Mouse (Mus musculus) 3134 (cell line): ENCODE results near the gene Ano9.
A peak's percentile ranks its signal among the peaks of the same experiment; 100 is the strongest.

ENCODE experiments used
- DNase-seq: peaks from one replicate; pipeline ENCODE4 v3.0.0-alpha.2; 2011; ENCODE audit warnings: low spot score; ENCODE audit not compliant: insufficient read length; ENCODE audit errors: extremely low read depth

The Ano9 gene

GRCm38 (mm10) chr7:141117636-141118035 lies at the start of gene Ano9:
Ano9 (minus strand) TSS chr7:141117806.
- no peak for DNase-seq

GRCm38 (mm10) chr7:141164850-141165249 lies 47.2 kb upstream of the Ano9 start:
- DNase-seq = peak; percentile 79

- no peak for DNase-seq
Measured at GRCm38 (mm10) chr7:141164397-141164796, 46.8 kb upstream of the Ano9 start.

- no peak for DNase-seq
Measured at GRCm38 (mm10) chr7:141155362-141155761, 37.8 kb upstream of the Ano9 start.

DNA sequence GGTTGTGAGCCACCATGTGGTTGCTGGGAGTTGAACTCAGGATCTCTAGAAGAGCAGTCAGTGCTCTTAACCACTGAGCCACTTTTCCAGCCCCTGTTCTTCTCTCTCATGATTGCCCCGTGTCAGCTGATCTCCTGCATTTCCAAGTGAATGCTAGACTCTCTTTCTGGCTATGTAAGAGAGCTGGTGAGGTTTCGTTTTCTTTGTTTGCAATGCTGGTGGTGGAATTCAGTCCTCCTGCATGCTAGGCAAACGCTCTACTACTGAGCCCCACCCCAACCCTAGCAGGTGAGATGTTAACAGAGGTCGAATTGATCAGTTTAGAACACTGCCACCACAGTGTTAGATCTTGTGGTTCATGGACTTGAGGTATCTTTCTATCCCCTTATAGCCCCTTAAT lies 31.0 kb upstream of the Ano9 start:
- DNase-seq = no peak

DNA sequence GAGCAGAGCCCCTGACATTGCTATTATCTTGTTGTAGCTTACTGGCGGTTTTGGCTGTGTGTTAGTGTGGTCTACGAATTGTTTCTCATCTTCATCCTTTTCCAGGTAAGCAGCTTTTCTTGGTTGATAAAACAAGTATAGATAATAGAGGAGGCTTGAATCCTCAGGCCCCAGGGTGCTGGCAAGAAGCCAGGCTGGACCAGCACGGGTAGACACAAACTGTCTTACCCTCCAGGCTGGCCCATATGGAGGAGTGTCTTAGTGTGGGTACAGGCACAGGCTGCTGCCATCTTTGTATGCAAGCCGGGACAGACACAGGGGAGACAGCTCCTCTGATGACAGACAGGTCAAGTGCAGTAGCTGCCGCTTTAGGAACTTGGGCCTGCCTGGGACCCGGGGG lies 29.4 kb upstream of the Ano9 start:
- DNase-seq = no peak

DNA sequence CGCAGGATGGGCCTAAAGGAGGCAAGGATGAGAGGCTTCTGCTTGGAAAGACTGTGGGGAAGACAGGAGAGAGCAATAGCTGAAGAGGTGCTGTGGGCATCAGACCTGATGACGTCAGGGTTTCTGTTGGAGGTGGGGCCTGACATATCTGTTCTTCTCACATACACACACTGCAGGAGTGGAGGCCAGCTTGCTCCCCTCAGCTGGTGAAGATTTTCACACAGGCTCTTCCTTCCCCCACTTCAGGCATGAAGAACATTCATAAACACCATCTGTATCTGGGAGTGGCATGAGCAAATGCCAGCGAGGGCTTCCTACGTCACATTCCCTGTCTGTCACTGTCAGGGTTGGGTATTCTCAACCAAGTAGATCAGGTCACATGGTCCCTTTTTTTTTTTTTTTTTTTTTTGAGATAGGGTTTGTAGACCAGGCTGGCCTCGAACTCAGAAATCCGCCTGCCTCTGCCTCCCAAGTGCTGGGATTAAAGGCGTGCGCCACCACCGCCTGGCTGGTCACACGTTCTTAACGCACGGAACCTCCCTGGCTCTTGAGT lies 28.5 kb upstream of the Ano9 start:
- DNase-seq = no peak

- no peak for DNase-seq
Measured at GRCm38 (mm10) chr7:141145403-141145802, 27.8 kb upstream of the Ano9 start.

- DNase-seq = no peak
Measured at GRCm38 (mm10) chr7:141144650-141145049, 27.0 kb upstream of the Ano9 start.

DNA sequence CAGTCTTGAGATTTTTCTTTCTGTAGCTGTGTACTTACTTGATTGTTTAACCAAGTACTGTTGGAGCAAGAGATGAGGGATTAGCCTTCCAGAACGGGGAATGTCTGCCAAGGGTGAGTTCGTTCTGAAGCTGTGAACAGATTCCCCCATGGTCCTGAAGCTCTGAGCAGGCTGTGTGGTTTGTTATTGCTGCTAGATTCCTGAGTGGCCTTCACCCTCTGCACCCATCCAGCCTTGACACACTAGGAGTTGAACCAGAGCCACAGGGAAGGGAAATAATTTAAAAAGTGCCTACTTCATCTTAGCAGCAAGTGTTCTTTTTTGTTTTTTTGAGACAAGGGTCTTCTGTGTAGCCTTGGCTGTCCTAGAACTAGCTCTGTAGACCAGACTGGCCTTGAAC lies 26.3 kb upstream of the Ano9 start:
- DNase-seq = no peak

DNA sequence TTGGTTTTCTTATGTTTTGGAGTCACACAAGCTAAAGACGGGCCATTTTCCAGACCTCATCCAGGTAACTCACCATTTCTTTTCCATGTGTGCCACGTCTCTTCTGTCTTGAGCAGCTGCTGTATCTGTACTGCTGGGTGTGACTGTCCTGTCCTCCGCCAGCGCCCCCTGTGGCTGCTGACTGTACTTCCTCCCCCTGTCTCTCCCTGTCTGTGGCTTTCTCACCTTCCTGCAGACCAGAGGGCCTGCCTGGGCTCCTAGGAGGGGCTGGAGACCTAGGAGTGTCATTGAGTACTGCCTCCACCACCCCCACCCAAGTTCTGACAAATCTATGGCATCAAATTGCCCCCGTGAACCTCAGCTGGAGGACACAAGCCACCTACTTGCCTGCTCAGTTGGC lies 25.5 kb upstream of the Ano9 start:
- peak; percentile 28 for DNase-seq

DNA sequence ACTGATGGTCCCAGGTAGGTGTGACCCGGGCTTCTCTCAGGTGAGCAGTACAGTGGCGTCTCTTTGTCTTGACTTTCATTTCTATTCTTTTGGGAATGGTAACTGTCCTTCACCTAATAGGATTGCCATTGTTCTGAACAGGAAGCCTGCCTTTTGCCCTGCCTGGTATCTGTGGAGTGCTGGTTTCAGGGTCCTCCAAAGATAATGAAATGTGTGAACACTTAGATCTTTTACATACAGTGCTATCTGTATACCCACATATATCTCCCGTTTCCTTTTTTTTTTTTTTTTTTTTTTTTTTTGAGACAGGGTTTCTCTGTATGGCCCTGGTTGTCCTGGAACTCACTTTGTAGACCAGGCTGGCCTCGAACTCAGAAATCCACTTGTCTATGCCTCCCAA lies 23.7 kb upstream of the Ano9 start:
- DNase-seq = no peak

- no peak for DNase-seq
Measured at GRCm38 (mm10) chr7:141131904-141132755, 14.5 kb upstream of the Ano9 start.

- DNase-seq = peak; percentile 85
Measured at GRCm38 (mm10) chr7:141131024-141131820, 13.6 kb upstream of the Ano9 start.

GRCm38 (mm10) chr7:141123517-141123856 lies 5.9 kb upstream of the Ano9 start:
- no peak for DNase-seq

DNA sequence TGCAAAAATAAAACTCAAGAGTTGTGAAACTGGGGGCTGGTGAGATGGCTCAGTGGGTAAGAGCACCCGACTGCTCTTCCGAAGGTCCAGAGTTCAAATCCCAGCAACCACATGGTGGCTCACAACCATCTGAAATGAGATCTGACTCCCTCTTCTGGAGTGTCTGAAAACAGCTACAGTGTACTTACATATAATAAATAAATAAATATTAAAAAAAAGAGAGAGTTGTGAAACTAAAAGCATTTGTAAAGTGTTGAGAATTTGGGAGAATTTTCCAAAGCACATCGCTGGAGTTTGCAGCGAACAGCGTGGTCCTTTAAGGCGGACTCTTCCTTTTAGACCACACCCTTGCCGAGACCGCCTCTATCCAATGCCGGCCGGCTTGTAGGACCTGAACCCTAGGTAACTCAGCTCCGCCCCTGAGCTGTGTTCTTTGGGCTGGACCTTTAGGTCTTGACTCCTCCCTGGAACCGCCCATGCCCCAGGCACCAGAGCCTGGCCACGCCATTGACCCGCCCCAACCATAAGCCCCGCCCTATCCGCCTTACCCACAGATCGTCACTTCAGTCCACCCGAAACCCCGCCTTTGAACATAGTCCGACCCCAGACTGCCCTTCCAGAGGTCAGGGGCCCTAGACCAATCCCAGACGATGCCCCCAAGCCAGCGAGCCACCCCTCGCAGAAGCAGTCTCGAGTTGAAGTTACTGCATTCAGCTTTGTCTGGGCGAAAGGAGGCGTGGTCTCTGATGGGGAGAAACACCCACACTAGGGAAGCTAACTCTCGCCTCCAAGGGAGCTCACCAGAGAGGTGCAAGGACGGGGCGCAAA lies 5.3 kb upstream of the Ano9 start:
- peak; percentile 98 for DNase-seq

- no peak for DNase-seq
Measured at GRCm38 (mm10) chr7:141122245-141122644, 4.6 kb upstream of the Ano9 start, which contains the start of gene Ptdss2. Ptdss2 (plus strand) TSS chr7:141122382.

DNA sequence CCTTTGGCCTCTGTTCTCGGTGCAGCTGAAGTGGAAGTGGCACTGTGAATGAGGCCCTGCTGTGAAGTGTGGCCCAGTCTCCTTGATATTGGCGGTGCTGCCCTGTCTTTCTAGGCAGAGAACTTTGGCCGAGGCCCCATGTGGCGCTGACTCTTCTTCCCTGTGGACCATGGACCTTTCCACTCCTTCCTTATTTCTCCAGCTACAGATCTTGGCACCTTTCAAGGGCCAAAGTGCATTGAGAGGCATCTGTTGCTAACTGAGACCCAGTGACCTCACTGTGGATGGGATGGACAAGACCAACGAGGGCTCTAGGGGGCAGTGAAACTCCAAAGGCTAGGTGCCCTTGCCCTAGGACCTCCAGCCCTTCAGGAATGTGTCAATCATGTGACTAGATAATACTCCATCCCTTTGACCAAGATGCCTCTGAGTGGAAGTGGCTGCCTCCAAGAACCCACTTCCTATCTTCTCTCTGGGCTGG lies 3.5 kb upstream of the Ano9 start:
- no peak for DNase-seq

DNA sequence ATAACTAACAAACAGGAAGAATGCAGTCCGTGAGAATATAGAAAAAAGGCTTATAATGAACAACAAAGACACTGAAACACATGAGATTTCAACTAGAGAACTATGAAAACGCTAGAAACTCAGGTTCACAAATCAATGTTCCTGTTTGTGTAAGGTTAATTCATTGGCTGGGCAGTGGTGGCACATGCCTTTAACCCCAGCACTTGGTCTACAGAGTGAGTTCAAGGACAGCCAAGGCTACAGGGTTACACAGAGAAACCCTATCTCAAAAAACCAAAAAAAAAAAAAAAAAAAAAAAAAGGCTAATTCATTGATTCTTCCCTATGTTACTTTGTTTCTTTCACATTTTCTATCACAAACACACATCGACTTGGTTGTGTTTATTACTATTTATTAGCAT lies 3.0 kb upstream of the Ano9 start:
- DNase-seq = no peak

DNA sequence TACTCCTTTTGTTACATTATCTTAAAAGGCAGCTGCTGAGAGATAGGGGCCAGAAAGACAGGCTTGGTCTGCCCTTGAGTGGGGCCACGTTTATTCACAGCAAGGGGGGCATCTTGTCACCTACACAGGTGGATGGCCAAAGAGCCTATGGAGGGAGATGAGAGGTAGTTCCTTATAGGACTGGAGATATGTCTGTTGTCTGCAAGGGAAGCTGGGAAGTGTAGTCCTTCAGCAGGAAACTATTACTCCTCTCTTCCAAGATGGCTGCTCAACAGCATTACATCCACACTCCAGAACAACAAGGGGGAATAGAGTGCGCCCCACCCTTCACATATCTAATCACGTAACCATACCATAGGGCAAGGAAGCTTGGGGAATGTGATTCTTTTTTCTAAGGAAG lies 1.9 kb upstream of the Ano9 start:
- DNase-seq = no peak

DNA sequence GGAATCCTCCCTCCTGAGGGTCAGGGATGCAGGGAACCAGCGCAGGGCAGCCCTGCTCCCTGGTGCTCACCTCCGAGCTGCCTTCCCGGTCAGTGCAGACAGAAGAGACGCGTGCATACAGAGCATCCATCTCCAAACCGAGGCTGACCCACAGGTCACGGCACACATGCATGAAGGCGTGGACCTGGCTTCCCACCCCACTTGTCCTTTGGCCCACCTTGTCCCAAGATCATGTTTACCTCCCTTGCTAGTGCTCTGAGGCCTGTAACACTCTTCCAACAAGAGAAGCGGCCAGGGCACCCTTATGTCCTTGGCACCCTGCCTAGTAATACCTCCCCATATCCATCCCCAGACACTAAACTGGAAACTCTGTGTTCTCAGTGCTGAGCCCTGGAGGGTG lies 1.7 kb downstream of the Ano9 start:
- no peak for DNase-seq
